Mouse (Mus musculus) spleen, adult 2 months (tissue): ENCODE results near the gene Ccrl2.

ENCODE experiments used
- CTCF ChIP-seq: fragments of 200-500 bp; IDR thresholded peaks from 2 replicates; pipeline ENCODE4 v1.5.1; 2011; ENCODE audit warnings: mild to moderate bottlenecking, inconsistent platforms; ENCODE audit not compliant: insufficient read depth, insufficient read length, insufficient replicate concordance; ENCODE audit errors: extremely low read depth
- POLR2A ChIP-seq: fragments of 200-500 bp; IDR thresholded peaks from 2 replicates; pipeline ENCODE4 v1.6.1; 2011; ENCODE audit warnings: low read depth, low read length, inconsistent platforms

DNA sequence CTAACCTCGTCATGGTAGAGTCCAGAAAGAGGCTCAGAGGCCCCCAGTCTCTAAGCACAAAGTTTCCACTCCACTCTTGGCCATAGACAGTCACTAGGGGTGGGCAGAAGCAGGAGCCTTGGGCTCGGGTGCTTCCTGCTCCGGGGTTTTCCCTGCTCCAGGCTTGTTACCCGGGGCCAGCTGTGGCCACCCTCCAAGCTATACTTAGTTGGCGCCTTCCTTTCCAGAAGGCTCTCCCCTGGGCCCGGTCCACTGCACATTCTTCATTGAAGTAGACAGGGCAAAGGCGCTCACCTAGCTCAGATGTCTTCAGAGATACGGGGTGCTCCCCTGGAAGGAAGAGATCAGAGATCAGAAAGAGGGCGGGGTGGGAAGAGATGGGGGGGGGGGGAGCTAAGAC lies 45.8 kb downstream of the Ccrl2 start:
- TF ChIP-seq POLR2A (no peak), CTCF (no peak)
